Mouse (Mus musculus) erythroblast, embryonic 14.5 days (primary cell): ENCODE data around the gene Slamf6.

Experiments
- GATA1 ChIP-seq: IDR thresholded peaks from 2 replicates; pipeline ENCODE4 v1.6.1; 2012; ENCODE audit warnings: low read length, inconsistent platforms, mixed read lengths
- TAL1 ChIP-seq: IDR thresholded peaks from 3 replicates; pipeline ENCODE4 v1.6.1; 2012; ENCODE audit warnings: low read length, inconsistent platforms, mixed read lengths

- TF ChIP-seq TAL1 (no peak), GATA1 (no peak)
Measured at GRCm38 (mm10) chr1:171977891-171978290, 60.6 kb downstream of the Slamf6 start.
